Mouse (Mus musculus) frontal cortex, postnatal 10 days (tissue): ENCODE results near the gene Spsb1.

Source experiments
- DNase-seq, 2 experiments: peaks; one replicate each; pipeline ENCODE4 v3.0.0; 2022; ENCODE audit warnings: low spot score in 2 of 2, mixed read lengths in 1 of 2

The Spsb1 gene

DNA sequence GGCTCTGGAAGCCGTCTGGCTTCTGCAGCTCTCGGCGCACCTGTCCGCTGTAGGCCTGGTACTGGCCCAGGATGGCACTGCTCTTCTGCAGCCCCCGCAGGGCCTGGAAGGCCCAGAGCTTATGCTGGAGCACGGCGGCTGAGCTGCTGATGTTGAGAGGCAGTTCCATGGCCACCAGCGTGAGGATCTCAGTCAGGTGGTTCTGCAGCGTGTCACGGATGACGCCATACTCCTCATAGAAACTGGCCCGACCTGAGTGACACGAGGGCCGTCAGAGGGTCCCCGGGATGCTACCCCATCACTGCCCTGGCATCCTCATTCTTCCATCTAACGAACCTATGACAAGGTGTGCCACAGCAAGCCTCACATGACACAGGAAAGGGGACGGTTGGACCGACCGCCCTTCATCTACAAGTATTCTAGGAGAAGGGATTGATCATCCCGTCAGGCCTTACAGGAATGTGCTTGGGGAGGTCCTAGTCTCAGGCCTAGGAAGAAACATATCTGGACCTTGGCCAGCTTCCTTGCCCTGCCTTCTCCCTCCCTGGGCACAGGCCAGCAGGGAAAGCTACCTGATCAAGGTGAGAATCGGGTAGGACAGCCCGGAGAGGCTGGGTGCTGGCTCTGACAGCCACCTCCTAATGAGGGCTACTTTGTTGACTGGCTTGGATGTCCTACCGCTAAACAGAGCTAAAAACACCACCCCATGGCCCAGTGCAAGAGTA is 29.2 kb upstream of the Spsb1 start:
- no peak for DNase-seq

DNA sequence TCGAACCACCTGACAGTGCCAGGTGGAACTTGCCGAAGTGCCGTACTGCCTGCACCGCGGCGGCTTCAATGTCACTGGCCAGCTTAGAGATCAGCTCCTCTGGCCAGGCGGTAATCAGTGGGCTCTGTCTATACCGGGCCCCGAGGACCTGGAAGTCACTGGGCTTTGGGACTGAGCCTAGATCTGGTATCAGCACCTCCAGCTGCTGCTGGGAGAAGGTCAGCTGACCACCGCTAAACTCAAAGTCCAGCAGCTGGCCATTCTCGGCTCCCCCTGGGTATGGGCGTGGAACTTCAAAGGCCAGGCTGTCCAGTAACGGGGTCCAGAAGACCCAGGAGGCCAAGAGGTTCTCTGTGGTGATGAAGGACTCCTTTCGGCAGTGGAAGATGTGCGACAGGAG is 27.3 kb upstream of the Spsb1 start:
- DNase-seq: no peak

DNA sequence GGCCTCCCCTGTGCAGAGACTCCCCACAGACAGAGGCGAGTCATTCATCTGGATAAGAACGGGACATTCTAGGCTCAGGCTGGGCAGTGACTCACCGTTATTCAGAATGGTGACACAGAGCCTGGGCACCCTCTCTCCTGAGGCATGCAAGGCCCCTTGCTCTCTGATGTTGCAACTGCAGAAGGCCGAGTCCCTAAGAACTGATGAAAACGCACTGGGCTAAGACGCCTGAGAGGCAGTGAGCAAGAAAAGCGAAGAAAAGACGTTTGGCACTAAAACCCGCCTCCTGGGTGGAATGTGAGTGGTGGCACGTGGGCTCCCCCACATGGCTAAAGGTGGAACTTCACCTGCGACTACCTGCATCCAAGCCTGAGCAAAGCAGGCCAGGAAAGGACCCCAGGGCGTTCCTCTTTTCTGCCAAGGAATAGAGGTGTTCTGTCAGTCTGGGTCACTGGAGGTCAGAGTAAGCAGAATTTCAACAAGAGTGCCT is 25.0 kb upstream of the Spsb1 start:
- peak; percentile 65 to 80 for DNase-seq

DNA sequence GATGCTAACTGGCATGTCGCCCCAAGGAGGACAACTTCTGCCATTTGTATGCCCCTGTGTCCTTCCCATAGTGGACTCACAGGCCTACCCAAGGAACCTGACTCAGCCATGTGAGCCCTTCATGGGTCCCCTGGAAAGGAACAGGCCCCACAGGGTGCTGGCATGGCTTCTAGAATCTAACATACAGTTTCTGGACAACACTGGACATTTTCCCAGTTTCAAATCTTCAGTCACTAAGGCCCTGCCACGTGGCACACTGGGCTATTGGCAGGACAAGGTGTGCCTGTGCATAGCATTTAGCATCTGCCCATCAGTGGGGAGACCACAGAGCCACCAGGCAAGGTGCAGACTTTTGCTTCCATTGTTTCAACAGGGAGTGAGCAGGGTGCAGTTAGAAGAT is 24.0 kb upstream of the Spsb1 start:
- no peak for DNase-seq

DNA sequence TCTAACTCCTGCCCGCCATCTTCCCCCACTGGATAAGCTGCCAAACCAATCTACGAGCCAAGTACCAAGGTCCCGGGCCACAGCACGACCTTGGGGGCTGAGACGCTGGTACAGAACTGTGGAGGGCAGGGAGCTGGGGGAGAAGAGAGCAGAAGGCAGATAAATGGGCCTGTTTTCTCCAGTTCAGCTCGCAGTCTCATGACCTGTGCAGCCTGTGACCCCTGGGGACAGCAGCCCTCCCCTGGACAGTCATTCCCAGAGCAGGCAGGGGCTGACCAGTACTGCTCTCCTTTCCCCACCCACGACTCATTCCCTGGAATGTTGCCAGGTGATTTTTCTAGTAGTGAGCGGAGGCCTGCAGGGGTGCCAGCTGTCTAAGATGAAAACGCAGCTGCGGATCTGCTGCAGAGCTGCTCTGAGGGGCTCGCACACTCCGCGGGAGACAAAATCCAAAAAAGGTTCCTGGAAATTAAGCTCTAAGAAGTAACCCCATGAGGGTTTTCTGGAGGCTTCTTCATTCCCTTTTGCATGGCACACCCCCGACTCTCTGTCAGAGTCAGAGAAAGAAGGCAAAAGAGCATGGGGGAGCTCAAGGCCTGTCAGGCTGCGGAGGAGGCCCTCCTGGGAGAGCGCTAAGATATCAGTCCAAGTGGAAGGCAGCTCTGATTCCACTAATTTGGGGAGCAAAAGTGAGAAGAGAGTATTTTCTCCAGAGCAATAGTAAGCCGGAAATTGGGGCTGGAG is 23.1 kb upstream of the Spsb1 start:
- DNase-seq: no peak

DNA sequence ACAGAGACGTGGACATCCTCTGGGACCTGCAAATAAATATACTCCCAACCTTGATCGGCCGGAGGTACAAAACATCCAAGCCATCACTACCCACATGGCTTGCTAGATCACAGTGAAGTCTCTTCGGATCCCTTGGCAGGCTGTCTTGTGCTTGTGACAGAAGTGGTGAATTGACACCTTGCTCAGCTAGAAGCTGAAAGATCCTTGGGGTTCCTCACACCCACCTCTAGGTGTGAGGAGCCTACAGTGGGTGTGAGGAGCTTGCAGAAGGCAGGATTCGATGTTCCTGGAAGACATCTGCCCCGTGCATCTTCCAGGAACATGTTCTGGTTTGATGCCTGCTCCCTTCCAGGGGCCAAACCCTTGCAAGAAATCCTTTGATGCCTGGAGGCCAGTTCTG is 22.3 kb upstream of the Spsb1 start:
- DNase-seq: no peak

DNA sequence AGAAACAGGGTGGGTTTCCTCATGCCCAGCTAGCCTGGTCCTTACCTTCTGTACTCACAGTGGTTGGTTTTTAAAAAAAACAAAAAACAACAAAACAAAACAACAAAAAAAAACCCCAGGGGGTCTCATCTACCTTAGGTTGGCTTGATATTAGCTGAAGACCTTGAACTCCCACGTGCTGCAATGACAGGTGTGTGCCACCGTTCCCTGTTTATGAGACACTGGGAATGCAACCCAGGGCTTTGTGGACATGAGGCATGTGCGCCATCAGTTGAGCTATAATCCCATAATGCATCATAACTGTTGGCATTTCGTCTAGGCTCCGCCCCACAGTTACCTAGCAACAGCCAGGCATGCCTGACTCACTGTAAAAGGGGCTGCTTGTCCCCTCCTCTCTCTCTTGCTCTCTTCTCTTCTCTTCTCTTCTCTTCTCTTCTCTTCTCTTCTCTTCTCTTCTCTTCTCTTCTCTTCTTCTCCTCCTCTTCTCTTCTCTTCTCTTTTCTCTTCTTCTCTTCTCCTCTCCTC is 20.9 kb upstream of the Spsb1 start:
- DNase-seq: no peak

DNA sequence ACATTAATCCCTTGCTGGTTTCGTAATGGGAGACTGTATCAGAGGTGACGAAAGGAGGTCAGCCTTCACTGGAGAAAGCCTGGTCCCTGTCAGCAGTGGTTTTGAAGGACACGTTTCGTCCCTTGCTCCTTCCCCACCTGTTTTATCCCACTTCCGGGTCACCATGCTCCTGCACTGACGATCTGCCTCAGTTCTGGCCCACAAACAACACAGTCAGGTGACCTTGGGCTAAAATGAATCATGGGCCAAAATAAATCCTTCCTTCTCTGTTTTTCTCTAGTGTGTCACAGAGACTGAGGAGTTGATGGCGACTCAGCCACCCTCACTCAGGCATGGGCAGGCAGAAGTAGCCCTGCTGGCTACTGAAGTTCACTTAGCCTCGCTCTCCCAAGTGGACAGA is 20.4 kb upstream of the Spsb1 start:
- DNase-seq: no peak

DNA sequence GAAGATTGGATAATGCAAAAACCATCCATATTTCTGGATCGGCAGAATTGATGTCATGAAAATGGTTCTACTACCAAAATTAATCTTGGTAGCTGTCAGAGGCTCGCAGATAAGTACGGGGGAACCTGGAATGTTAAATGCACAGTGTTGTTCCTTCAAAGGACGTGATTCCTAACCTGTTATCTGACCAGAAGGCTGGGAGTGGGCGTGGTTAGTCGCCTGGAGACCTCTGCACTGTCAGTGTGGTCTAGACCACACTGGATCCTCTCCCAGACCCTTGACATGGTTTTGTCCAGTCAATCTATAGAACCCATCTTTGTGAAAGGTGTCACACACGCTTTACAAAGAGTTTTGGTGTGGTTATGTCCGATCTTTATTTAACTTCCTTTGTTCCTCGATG is 16.6 kb upstream of the Spsb1 start:
- no peak for DNase-seq

DNA sequence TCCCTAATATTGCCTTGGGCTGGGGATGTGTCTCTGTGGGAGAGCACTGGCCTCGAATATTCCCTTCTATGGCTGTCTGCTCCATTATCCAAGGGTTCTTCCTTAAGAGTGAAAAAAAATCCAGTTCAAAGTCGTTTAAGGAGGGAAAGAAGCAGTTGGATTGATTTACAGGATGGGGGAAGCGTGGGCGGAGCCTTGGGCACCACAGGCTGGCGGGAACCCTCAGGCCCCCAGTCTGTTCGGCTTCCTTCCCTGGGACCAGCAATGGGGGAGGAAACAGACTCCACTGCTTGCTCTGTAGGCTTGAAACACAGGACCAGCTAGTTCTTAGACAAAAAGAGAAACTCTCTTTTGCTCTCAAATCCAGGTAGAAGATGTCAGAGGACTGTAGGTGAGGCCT is 13.7 kb upstream of the Spsb1 start:
- no peak for DNase-seq

DNA sequence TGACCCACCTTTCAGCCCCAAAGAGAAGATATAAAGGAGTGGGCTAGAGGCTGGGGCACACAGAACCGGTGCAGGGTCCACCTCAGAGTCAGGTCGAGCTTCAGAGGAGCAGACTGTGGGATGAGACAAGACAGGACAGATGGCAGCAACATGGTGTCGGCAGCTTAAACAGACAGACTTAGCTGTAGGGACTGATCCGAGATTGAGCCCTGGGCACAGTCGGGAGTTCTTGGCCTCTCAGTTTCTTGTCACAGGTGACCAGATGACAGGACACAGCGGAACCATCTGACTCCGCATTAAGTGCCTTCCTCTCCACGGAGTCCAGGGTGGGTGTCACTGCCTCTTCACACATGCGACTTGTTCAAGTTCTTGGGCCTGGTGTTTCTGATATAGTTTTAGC is 12.1 kb upstream of the Spsb1 start:
- no peak for DNase-seq

DNA sequence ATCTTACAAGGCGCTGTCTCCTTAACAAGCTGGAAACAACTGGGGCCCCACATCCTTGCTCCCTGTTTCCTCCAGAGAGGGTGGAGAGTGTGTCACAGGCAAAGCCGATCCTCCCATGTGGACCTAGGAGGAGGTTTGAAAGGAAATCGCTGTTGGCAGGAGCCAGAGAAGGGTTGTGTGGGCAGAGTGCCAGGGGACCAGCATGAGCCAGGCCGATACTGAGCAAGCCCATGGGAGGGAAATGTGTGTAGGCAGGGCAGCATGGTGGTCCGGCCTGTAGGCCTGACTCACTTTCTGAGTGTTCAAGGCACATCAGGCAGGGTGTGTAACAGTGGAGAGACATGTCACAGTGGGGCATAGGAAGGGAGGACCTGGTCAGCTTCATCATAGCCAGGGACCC is 11.4 kb upstream of the Spsb1 start:
- DNase-seq: no peak

DNA sequence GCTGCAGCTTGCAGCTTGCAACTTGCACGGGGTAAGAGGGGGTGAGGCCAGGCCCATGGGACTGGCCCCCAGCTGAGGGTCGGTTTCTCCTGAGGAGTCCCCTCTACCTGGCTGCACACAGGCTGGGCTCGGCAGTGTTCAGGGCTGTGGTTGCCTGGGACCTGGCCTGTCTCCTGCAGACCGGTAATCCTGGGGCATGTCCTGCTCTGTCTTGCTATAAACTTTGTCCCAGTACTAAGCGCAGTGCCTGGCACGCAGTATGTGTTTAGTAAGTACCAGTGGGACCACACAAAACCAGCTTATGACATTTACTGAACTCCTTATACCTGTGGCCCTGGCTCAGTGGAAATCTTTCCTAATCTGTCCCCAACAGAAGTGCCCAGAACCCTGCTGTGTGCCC is 10.8 kb upstream of the Spsb1 start:
- DNase-seq: no peak

DNA sequence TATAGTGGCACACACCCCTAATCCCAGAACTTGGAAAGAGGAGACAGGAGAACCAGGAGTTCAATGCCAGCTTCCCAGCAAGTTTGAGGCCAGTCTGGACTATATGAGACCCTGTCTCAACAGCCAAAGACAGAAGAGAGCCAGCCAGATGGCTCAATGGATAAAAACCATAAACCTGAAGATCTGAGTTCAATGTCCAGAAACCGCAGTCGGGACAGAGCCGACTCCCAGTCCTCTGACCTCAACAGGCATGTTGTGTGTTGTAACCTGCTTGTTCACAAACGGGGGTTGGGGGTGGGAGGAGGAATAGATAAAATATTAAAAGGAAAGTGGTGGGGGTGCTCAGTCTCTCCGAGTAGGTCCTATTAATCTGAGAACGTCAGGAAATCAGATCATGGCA is 10.4 kb upstream of the Spsb1 start:
- DNase-seq: no peak

DNA sequence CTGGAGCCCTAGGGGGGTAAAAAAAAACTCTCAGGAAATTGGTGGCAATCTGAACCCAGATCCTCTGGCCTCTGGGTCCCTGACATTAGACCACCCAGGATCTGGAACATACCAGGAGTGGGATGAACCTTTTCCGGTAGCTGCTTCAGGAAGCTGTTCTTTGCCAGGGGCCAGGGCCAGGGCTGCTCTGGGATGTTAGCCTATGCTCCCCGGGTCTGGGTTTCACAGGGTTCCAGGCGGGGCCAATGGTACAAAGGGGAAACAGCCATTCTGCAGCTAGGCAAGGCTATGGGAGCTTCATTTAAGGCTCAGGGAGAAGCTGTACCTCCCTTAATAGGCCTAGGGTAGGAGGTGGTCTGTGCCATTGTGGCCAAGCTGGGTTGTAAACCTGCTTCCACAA is 9.9 kb upstream of the Spsb1 start:
- DNase-seq: no peak

DNA sequence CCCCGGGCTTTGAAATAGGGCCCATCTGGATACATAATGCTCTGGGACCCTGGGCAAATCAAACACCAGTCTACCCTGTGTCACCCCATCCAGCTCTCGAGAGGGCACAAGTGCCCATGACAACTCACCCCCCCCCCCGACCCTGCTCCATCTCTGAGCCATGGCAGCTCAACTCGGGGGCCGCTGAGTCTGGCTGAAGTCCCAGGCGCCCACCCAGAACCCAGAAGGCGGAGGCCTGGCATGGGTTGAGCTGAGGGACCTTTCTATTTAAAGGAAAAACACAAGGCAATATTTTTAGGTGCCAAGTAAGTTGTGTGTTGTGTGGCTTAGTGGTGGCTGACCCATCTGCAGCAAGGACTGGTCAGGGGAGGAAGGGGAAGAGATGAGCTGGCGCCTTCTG is 9.4 kb upstream of the Spsb1 start:
- DNase-seq: no peak

DNA sequence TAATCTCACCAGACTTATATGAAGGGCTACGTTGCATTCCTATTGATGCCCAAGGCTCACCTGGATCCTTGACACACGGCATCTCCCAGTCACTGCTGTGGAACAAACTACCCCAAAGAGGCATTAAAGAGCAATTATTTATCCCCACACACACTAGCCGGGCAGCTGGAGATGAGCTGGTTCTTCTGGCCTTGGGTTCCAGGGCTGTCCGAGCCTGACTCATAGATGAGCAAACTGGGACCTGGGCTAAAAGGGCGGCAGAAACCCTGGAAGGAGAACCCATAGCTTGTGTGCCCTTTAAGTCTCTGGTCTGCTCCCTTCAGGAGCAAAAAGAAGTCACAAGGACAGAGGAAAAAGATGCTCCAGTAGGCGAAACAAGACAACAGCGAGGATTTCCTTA is 5.5 kb upstream of the Spsb1 start:
- no peak for DNase-seq

DNA sequence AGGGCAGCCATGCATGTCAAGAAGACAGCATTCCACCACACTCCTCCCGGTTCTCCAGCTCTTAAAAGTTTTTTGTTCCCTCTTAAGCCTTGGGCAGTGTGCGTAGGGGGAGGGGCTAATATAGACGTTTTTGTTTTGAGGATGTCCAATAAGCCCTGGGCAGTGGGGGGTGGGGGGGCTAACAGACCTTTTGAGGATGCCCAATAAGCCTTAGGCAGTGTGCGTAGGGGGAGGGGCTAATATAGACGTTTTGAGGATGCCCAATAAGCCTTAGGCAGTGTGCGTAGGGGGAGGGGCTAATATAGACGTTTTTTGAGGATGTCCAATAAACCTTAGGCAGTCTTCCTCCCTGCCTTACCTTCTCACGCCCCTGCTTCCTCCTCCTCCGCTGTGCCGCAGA is 5.0 kb upstream of the Spsb1 start:
- DNase-seq: no peak

DNA sequence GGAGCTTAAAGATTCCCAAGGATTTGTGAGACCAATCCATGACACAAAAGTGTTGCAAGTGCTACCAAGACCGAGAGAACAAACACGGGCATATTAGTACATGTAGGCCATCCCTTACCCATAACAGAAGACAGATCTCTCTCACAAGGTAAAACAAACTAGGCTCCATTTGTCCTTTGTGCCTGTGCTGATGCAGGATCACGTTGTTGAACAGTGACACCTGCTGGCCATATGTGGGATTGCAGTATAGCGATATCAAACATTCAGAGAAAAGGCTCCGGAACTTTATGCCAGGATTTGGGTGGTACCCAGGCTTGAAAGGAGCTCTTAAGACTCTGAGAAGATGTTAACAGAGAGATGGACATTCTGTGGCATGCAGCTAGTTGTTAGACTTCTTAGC is 3.7 kb upstream of the Spsb1 start:
- DNase-seq: peak in 1 of 2 experiments; percentile 77

DNA sequence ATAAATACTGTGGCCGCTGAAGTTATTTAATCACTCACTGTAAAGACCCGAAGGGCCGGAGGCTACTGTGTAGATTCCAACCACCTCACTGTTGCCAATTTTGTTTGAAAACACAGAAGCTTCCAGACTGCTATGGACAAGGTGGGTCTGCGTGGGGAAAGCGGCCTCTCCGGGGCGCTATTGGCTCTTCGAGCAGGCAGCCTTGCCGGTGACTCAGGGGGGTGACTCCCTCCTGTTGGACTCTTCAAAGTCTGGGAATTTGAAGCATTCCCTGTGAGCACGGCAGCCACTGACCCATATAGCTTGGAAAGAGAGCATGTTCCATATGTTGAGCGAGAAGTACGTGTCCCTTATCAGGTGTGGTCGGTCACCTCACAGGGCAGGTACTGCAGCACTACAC is 1.2 kb upstream of the Spsb1 start:
- DNase-seq: no peak

DNA sequence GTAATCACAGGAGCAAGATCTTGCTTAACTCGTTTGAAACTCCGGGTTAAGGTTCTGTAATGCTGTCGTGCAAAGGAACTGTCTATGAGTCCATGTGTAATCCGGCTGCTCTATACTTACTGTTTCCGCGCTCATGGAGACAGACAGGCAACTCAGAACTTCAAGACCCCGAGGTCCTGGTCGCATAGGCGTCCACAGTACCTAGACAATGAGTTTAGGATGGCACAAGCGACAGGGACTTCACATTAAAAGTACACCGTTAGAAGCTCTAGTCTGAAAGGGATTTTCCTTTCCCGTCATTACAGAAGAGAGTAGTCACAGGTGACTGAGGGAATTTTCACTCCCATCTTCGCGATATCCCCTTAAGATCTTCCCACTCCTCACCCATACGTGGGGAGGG is 788 bp upstream of the Spsb1 start:
- DNase-seq: no peak

DNA sequence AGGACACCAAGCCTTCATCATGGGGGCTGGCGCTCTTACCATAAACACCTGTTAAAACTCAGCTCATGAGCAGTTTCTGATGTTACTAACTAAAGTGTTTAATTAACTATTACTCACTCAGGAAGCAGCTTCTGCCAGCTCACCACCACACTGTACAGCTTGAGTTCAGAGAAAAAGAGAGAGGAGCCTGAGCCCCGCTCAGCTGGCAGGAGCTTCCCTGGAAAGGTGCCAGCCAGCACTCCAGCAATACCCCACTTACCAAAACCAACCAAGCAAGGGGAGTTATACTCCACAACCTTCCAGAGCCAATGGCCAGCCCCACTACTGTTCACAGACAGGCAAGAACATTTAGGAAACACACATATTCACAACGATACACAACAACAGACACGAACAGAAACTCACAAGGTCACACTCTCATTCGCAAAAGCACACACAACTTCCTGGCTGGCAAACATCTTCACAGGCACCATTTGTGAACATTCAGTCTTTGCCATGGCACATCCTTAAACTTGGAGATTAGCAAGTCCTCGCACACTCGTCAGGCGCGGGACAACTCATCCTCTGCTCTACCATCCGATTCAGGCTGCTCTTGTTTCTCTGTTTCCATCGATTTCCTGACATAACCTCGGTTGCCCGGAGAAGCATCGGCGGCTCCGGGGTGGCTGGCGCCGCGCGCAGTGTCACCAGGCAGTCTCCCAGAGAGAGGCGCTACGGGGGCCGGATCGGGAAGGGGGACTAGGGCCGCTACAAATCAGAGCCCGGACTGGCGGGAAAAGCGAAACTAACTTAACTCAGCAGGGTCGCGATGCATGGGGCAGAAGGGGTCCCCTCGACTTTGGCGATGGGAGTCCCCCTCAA is 992 bp downstream of the Spsb1 start:
- DNase-seq: peak in 1 of 2 experiments; percentile 55
